Mouse (Mus musculus): ENCODE measurements around the gene Clec12b.

DNA sequence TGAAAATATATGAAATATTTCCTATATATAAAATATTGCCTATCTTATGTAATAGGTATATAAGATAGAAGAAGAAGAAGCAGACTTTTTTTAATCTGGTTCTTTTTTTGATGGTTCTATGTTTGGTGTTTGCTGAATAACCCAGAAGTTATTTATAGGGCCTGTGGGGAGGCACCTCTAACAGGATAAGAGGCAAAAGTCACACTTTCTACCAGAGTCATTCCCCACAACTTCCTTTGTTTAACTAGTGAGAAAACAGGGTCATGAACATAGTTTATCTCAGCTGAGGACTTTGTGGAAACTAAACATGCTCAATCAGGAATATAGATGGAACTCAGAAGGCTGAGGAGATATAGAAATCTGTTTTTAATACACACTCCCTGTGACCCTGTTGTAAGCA is 20.3 kb upstream of the Clec12b start:
- TF ChIP-seq CTCF (conservative IDR thresholded peaks at IDR 0.05; ENCODE audit: insufficient read depth, insufficient read length, low read depth, low read length) (no peak), POLR2A (IDR thresholded peaks at IDR 0.05; ENCODE audit: low read depth, low read length) (no peak)

All from kidney, adult 2 months (tissue).